Comparison of ENCODE assay signal across 37 mouse cellular contexts in the genomic region with DNA sequence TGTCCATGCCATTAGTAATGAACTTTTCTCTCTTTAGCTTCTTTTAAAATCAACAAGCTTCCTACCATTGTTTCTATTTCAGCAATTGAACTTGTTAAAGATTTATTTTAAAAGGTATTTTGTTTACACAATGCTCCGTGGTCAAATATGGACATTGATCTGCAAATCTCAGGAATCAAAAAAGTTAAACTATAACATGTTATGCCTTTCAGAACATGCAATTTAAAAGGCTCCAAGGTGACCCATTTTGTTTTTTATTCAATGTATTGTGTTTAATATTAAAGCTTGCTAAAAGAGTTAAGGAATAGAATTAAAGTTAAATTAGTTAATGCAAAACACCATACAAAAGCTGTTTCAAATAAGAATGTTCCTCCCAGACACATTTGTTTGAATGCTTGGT. TPM values are rescaled to one million over a fixed set of nuclear protein-coding genes. Genes with fewer than 3 reads are reported as not detected.
"Had no signal": no experiment of that assay in that cellular context is flagged by ENCODE, and none has a peak within 500 bp of the region (broad histone marks: within the 10 kb centered on the region; RNA-seq: fewer than 3 reads in every experiment).

No protein-coding gene starts in this region.

RNA-seq across cellular contexts. Expression of a gene that starts 0.7 kb away (rescaled TPM):
- total RNA-seq: heart, adult 2 months; heart, adult 8-10 months; heart, postnatal 10 days; heart, postnatal 14 days; heart, postnatal 25 days; heart, postnatal 36 days; heart, postnatal 4 days; hematopoietic stem cell, adult 5-6 weeks; hindbrain, postnatal 0 days; layer of hippocampus, adult 18-20 months; layer of hippocampus, adult 2 months; layer of hippocampus, adult 8-10 months; layer of hippocampus, postnatal 10 days; layer of hippocampus, postnatal 14 days; layer of hippocampus, postnatal 25 days; layer of hippocampus, postnatal 36 days; left cerebral cortex, adult 18-20 months had no signal
- polyA plus RNA-seq: heart, adult 2 months; heart, embryonic 10.5 days; heart, embryonic 11.5 days; heart, embryonic 12.5 days; heart, embryonic 13.5 days; heart, embryonic 14.5 days; heart, embryonic 15.5 days; heart, embryonic 16.5 days; heart, postnatal 0 days; hindbrain, embryonic 10.5 days; hindbrain, embryonic 11.5 days; hindbrain, embryonic 12.5 days; hindbrain, embryonic 13.5 days; hindbrain, embryonic 14.5 days; hindbrain, embryonic 15.5 days; hindbrain, embryonic 16.5 days; hindbrain, postnatal 0 days; inflammation-experienced regulatory T-cells, adult 6 months; intestine, embryonic 14.5 days; intestine, embryonic 16.5 days; intestine, postnatal 0 days; large intestine, adult 2 months had no signal
